Mouse (Mus musculus): Measurements from ENCODE around the gene Gart. TPM values are rescaled to one million over a fixed set of nuclear protein-coding genes. Genes with fewer than 3 reads are reported as not detected.
"Not testable (repeated sequence)": the region's sequence is repeated elsewhere in the genome, so short reads cannot be mapped to it uniquely, and the experiment has no call there.

Gene Gart
- total RNA-seq, 1 experiment from 2014 or later: 45.6 TPM

DNA sequence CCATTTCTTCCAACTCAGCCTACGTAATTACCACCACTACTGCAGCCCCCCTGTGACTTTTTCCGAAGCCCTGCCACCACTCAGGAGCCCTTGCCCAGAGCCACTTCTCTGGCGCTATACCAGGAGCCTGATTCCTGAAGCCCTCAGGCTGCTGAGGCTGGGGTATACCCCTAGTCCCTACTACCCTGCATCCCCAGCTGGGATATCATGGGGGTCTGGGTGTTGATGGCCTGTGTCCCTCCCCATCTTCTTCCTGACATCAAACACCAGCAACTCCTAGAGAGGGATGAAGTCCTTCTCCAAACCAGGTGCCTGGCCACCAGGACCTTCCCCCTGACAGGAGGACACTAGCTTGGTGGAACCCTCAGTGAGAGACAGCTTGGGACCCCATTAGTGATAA, 5.4 kb upstream of the Gart start:
- ATAC-seq (replicated peaks; ENCODE audit: insufficient number of reproducible peaks, low FRiP score, low TSS enrichment, poor library complexity, severe bottlenecking): no peak

DNA sequence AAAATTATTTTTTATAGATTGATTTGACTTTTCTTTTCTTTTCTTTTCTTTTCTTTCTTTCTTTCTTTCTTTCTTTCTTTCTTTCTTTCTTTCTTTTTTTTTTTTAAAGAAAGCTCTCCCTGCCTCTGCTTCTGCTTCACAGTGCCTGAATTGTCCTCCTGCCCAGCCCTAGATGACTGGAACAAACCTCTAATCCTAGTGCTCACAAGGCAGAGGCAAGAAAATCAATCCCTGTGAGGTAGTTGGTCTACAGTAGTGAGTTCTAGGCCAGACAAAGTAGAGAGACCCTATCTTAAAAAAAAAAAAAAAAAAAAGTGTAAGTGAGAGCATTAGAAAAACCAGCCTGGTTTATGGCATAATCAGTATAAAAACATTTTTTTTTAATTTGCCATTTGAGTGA, 3.0 kb upstream of the Gart start:
- no peak for ATAC-seq (replicated peaks; ENCODE audit: insufficient number of reproducible peaks, low FRiP score, low TSS enrichment, poor library complexity, severe bottlenecking)

DNA sequence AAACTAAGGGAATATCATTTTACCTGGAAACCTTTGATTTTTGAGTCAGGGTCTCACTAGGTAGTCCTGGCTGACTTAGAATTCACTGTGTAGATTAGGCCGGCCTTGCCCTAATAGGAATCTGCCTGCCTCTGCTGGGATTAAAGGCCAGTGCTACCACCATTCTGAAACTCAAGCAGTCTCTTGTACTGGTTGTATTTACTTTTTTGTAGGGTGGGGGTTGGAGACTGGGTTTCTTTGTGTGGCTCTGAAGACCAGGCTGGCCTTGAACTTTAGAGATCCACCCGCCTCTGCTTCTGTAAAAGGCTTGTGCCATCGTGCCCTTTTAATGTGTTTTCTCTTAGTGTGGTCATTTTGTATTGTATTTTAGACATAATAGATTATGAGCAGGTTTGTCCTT, 2.5 kb upstream of the Gart start:
- no peak for ATAC-seq (replicated peaks; ENCODE audit: insufficient number of reproducible peaks, low FRiP score, low TSS enrichment, poor library complexity, severe bottlenecking)

DNA sequence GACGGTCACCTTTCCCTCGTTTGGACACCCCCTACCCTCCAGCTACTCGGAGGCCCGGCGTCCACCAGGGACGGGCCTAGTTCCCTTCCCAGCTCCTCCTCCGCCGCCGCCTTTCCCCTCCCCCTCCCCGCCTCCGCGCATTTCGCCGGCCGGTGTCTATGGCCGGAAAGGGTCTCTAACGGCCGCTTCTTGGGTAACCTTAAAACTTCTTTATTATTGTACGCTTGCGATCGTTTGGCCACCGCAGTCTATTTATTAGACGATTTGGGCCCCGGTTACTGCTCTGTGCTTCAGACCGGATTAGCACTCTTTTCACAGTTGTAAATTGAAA, 1.4 kb upstream of the Gart start:
- ATAC-seq (replicated peaks; ENCODE audit: insufficient number of reproducible peaks, low FRiP score, low TSS enrichment, poor library complexity, severe bottlenecking): peak; percentile 34; the same call in 1 of the 2 replicates

DNA sequence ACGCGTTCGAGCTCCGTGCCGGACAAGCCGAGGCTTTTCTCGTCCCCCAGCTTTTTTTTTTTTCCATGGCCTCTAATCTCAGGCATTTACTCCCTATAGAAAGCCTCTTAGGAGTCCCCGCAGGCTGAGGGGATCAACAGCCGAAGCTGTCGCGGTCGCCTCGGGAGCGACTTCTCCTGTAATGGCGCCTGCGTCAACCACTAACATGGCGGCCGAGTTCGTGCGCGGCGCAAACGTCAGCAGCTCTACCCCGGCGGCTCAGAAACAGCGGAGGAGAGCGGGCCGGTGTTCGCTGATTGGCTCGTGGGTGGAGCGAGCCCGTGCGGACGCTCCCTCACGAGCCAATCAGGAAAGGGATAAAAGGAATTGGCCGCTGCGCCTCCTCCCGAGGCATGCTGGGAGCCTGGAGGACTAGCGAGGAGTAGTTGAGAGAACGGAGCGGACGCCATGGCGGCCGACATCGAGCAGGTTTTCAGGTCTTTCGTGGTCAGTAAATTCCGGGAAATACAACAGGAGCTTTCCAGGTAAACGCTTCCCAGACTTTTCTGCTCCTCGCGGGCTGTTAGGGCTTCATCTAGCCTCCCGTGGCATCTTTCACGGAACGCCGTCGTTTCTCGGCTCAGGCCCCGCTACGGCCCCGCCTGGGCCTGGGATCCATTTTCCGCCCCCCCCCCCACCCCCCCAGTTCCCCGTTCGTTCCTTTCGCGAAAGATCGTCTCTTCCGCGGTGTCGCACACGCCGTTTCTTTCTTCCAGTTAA, 888 bp upstream of the Gart start, which contains the start of gene Son:
Son (plus strand) TSS at position 46 of the 759 bp plus-strand sequence.
- ATAC-seq (replicated peaks; ENCODE audit: insufficient number of reproducible peaks, low FRiP score, low TSS enrichment, poor library complexity, severe bottlenecking): peak; percentile 94

DNA sequence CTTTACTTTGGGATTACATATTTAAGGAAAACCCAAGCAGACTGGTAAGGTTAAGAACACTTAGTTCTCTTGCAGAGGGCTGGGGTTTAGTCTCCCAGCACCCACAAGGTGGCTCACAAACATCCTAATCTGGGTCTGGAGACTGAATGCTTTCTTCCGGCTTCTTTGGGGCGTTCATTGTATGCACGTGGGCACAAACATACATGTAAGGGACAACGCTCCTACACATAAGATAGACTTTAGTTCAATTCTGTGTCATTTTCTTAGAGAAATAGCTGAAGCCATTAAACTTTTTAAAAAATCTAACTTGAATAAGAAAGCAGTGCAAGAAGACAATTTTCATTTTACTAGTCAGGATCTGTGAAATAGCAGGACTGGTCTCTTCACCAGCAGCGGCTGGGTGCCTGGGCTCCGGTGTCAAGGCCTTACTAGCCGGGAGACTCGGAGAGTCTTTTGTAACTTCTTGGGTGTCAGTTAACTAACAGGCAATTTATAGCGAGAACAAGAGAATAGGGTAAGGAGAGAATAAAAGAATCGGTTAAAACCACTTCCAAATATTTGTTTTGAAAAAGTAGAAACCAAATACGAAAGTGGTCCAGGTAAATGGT, 653 bp downstream of the Gart start:
- ATAC-seq (replicated peaks; ENCODE audit: insufficient number of reproducible peaks, low FRiP score, low TSS enrichment, poor library complexity, severe bottlenecking): no peak

DNA sequence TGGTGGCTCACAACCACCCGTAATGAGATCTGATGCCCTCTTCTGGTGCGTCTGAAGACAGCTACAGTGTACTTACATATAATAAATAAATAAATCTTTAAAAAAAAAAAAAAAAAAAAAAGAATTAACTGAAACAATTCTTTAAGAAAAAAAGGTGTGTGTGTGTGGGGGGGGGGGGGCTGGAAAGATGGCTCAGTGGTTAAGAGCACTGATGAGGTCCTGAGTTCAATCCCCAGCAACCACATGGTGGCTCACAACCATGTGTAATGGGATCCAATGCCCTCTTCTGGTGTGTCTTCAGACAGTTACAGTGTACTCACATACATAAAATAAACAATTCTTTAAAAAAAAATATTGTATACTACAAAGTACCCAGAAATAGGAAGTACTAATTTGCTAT, 1.3 kb downstream of the Gart start:
- not testable (repeated sequence) for ATAC-seq (replicated peaks; ENCODE audit: insufficient number of reproducible peaks, low FRiP score, low TSS enrichment, poor library complexity, severe bottlenecking)

DNA sequence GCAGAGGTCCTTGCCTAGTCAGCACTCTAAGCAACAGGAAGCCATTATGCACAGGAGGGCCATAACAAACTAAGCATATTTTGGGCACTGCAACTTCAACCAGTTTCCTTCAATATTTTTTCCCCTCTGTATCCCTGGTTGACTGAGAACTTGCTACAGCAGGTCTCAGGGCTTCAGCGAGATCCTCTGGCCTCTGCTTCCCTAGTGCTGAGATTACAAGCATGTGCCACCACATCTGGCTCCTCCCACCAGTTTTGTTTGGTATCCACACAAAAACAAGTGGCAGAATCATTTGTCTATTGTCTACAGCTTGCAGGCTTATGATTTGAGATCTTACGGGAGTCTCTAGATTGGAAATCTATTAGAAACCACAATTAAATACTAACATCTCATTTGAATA, 1.9 kb downstream of the Gart start:
- no peak for ATAC-seq (replicated peaks; ENCODE audit: insufficient number of reproducible peaks, low FRiP score, low TSS enrichment, poor library complexity, severe bottlenecking)

DNA sequence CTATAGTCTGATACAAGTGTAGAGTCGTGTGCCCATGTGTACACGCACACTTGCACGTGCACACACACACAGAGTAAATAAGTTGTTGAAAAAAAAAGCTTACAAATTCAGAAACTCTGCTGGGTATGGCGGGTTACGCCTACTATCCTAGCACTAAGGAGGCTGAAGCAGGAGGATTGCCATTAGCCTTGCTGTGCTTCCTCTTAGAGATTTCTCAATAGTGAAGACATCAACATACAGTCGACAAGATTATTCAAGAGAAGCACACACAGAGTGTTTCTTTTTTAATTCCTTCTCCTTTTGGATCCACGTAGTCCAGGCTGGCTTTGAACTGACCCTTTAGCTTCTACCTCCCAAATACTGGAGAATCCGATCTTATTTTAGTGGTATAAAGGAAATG, 6.6 kb downstream of the Gart start:
- ATAC-seq (replicated peaks; ENCODE audit: insufficient number of reproducible peaks, low FRiP score, low TSS enrichment, poor library complexity, severe bottlenecking): peak; percentile 55

DNA sequence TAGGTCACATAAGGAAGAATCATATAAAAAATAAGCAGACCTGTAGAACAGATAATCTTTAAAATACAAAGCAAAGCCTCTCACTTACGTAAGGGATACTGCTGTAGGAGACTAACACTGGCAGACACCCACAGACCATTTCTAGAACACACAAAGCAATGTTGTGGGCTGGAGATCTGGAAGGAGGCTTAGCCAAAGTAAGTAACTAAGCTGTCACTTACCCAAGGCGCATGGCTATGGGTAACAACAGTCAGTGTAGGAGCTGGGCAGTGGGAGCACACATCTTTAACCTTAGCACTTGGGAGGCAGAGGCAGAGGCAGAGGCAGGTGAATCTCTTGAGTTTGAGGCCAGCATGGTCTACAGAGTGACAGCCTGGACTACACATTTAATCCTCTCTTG, 7.1 kb downstream of the Gart start:
- no peak for ATAC-seq (replicated peaks; ENCODE audit: insufficient number of reproducible peaks, low FRiP score, low TSS enrichment, poor library complexity, severe bottlenecking)

DNA sequence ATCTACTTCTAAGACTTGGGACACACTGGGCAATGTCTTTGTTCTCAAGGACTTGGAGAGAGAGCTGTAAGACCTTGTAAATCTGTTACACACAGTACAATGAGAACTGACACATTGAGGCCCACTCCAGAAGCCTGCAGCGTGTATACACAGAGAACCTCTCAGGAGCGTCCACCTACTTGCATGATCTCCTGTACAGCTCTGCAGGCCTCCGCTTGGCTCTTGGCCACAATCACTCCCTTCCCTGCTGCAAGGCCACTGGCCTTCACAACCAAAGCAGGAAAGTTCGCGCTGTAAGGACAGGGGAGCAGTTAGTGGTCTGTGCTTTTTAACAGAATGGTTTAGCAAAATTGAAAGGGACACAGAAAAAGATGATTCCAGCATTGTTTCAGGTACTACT, 7.6 kb downstream of the Gart start:
- ATAC-seq (replicated peaks; ENCODE audit: insufficient number of reproducible peaks, low FRiP score, low TSS enrichment, poor library complexity, severe bottlenecking): no peak

DNA sequence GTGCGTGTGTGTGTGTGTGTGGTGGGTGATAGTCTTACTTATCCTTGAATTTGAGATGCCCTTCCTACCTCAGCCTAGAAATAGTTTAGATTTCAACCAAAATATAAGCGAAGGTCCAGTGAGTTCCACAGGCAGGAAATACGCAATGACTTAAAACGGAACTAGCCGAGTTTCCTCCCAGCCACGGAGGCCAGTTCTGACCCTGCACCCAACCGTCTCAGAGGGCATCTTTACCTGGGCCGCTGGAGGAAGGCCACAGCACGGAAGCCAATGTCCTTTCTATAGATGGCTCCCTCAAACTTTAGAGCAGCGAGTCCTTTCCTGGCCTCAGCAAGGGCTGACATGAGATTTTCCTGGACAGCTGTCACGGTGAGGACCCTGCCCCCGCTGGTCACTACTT, 13.1 kb downstream of the Gart start:
- ATAC-seq (replicated peaks; ENCODE audit: insufficient number of reproducible peaks, low FRiP score, low TSS enrichment, poor library complexity, severe bottlenecking): no peak

DNA sequence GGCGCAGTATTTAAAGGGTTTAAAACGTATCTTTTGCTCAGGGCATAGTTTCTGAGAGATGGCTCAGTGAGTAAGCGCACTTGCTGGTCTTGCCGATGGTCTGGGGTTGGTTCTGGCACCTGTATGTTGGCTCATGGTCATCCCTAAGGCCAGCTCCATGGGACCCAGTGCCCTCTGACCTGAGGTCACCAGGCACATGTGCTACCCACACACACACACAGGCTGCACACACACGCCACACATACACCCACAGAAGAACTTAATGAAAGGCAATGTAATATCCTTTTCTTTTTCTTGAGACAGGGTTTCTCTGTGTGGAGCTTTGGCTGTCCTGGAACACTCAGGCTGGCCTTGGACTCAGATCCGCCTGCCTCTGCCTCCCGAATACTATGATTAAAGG, 13.8 kb downstream of the Gart start:
- no peak for ATAC-seq (replicated peaks; ENCODE audit: insufficient number of reproducible peaks, low FRiP score, low TSS enrichment, poor library complexity, severe bottlenecking)

DNA sequence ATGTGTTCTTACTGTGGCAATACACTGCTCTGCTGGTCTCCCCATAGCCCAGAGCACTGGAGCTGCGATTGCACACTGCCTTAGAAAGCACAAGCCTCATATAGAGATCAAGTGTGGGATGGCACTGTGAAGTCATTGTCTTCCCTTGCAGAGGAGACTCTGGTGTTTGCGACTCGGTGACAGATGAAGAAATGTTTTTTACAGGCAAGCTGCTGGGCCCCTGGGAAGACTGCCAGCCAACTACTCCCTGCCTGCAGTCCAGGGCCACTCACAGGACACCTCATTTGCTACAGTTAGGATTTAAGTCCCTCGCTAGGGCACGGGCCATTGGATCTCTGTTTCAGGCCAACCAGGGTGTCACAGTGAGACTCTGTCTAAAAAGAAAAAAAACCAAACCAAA, 14.3 kb downstream of the Gart start:
- ATAC-seq (replicated peaks; ENCODE audit: insufficient number of reproducible peaks, low FRiP score, low TSS enrichment, poor library complexity, severe bottlenecking): no peak

DNA sequence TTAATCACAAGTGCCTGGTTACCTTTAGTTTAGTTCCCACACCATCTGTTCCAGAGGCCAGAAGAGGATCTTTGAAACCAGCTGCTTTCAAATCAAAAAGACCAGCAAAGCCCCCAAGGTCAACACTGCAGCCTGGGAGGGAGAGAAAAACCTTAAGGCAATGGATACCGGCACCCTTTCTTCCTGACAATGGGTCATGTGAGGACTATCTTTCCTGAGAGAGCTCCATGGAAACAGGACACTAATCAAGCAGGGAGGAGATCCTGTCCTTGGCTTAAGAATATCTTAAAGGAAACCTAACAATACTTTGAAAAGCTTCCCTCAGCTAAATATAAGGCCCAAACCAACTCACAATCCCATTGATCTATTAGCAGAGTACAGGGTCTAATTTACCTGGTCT, 16.2 kb downstream of the Gart start:
- no peak for ATAC-seq (replicated peaks; ENCODE audit: insufficient number of reproducible peaks, low FRiP score, low TSS enrichment, poor library complexity, severe bottlenecking)

DNA sequence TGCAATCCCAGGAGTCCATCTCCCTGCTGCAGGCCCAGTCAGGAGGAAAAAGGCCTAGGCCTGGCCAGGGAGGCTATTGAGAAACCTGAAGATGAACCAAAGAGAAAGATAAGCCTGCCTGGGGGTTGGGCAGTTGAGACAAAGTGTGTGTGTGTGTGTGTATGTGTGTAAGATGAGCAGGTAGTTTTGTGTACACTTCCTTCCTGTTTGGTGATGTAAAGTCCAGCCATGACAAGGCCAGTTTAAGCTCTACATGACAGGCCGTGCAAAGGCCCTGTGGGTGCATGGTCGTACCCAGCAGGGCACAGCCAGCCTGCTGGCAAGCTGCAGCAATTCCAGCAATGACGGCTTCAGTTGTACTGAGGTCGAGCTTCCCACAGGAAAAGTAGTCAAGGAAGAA, 17.0 kb downstream of the Gart start:
- no peak for ATAC-seq (replicated peaks; ENCODE audit: insufficient number of reproducible peaks, low FRiP score, low TSS enrichment, poor library complexity, severe bottlenecking)

DNA sequence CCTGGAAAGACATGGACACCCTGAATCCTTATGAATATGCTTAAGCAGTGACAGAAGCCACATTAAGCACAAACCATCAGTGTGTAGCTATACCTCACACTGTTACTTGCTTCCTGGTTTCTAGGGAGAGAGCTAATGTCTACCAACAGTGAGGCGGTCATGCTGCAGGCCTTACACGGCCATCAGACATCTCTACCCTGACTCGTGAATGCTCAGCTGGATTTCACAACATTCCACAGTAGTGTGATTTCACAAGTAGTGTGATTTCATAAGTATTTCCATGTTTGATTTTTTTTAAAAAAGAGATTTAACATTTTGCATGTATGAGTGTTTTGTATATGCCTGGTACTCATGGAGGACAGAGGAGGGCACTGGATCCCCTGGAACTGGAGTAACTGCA, 18.1 kb downstream of the Gart start:
- ATAC-seq (replicated peaks; ENCODE audit: insufficient number of reproducible peaks, low FRiP score, low TSS enrichment, poor library complexity, severe bottlenecking): peak; percentile 70

DNA sequence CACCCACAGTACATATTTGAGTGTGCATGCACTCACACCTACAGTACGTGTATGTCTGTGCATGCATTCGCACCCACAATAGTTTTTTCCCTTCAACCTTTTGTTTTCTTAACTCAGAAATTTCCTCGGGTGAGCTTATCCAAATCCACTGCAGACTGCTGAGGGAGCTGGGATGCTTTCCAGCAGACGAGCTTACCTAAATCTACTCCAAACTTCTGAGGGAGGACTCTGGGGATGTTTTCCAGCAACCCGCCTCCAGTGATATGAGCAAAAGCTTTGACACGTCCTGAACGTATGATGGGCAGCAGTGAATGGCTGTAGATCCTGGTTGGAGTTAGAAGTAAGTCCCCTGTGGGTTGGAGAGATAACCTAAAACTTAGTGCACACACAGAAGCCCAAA, 18.9 kb downstream of the Gart start:
- ATAC-seq (replicated peaks; ENCODE audit: insufficient number of reproducible peaks, low FRiP score, low TSS enrichment, poor library complexity, severe bottlenecking): no peak

DNA sequence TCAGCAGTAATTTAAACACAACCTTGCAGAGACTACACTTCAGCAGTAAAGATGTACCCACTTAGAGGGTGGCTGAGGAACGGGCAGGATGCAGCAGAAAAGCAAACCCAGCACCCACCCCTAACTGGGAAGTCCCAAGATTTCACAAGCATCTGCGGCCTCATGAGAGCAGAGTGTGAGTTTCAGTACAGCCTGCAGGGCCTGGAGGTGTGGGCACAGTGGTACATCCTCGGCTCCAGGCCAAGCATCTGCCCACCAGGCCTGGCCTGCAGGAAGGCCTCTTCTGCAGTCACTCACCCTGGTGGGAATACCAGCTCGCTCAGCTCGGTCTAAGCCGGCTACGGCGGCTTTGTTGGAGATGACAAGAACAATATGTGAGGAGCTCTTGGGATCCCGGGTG, 23.7 kb downstream of the Gart start:
- ATAC-seq (replicated peaks; ENCODE audit: insufficient number of reproducible peaks, low FRiP score, low TSS enrichment, poor library complexity, severe bottlenecking): peak; percentile 69

DNA sequence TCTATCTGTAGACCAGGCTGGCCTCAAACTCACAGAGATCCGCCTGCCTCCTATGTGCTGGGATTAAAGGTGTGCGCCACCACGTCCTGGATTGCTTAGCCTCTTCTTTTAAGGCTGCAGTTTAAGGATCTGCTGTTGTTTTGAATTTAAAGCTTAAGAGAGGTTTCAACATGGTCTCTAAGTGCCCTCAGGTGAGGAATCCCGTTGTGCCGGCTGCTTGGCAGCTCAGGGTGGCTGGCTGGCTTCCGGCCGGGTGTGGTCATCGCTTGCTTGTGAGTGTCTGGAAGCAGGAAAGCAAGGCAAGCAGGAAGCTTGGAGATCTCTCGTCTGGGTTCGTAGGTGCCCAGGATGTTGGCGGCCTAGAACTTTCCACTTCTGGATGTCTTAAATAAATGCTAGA, 25.8 kb downstream of the Gart start:
- ATAC-seq (replicated peaks; ENCODE audit: insufficient number of reproducible peaks, low FRiP score, low TSS enrichment, poor library complexity, severe bottlenecking): no peak

DNA sequence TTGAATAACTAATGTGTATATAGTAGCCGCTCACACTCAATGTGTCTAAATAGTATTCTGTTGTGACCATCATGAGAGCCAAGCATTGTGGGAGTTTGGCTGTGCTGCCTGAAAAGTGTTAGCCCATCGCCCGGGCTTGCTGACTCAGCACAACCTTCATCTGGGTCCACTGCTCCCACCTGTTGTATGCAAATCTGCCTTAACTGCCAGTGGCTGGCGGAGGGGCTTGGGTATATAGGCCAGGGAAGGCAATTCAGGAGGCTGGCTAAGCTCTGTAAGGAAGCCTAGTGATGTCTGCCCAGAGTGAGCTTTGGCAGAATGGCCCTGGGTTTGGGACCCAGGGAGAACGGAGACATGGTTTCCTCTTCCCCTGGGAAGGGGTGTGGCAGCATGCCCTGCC, 26.6 kb downstream of the Gart start:
- ATAC-seq (replicated peaks; ENCODE audit: insufficient number of reproducible peaks, low FRiP score, low TSS enrichment, poor library complexity, severe bottlenecking): no peak
